Mouse (Mus musculus) liver, embryonic 14.5 days (tissue): ENCODE results near the gene 2610507B11Rik. TPM values are rescaled to one million over a fixed set of nuclear protein-coding genes. Genes with fewer than 3 reads are reported as not detected.

Source experiments
- ATAC-seq: fragments of 200-750 bp; cut with Nextera tagmentation; 2 replicates; pipeline ENCODE4 v1.8.0; 2017; ENCODE audit warnings: moderate number of reproducible peaks, mild to moderate bottlenecking, moderate library complexity; ENCODE audit not compliant: insufficient read depth
- DNase-seq, 3 experiments: peaks; one replicate each; pipeline ENCODE4 v3.0.0-alpha.2; 2012 to 2013; ENCODE audit warnings: low read depth in 3 of 3, low spot score in 3 of 3
- H3K27ac ChIP-seq: fragments of 300-500 bp; sonication (generic); 2 replicates; pipeline ENCODE4 v1.5.1; 2014; ENCODE audit warnings: moderate library complexity, mild to moderate bottlenecking, control low read depth, inconsistent platforms
- H3K27me3 ChIP-seq: fragments of 300-500 bp; sonication (generic); 2 replicates; pipeline ENCODE4 v1.6.1; 2014; ENCODE audit warnings: mild to moderate bottlenecking, low read length, moderate library complexity; ENCODE audit not compliant: control insufficient read depth, insufficient read depth
- H3K36me3 ChIP-seq: fragments of 300-500 bp; sonication (generic); replicated peaks from 2 replicates; pipeline ENCODE4 v1.6.1; 2014; ENCODE audit warnings: low read depth; ENCODE audit not compliant: control insufficient read depth, insufficient read depth
- H3K4me1 ChIP-seq, 2 experiments: fragments of 200-500 bp in 1 of 2; fragments of 300-500 bp in 1 of 2; sonication (generic) in 1 of 2; replicated peaks; 2 replicates each; pipeline ENCODE4 v1.6.1; 2012 to 2014; ENCODE audit warnings: antibody characterized with exemption in 1 of 2, inconsistent platforms in 1 of 2, low read length in 1 of 2; ENCODE audit not compliant: control insufficient read depth in 2 of 2, insufficient read depth in 2 of 2
- H3K4me2 ChIP-seq: fragments of 300-500 bp; sonication (generic); 2 replicates; pipeline ENCODE4 v1.6.1; 2014; ENCODE audit warnings: low read depth, mild to moderate bottlenecking, control low read depth, moderate library complexity
- H3K4me3 ChIP-seq, 2 experiments: fragments of 200-500 bp in 1 of 2; fragments of 300-500 bp in 1 of 2; sonication (generic) in 1 of 2; 2 replicates each; pipeline ENCODE4 v1.5.1; 2012 to 2014; ENCODE audit warnings: low read depth in 2 of 2, low read length in 2 of 2, mild to moderate bottlenecking in 2 of 2, control low read depth in 1 of 2, inconsistent platforms in 1 of 2, moderate library complexity in 1 of 2; ENCODE audit not compliant: insufficient read depth in 1 of 2
- H3K9ac ChIP-seq: fragments of 300-500 bp; sonication (generic); replicated peaks from 2 replicates; pipeline ENCODE4 v1.6.1; 2014; ENCODE audit warnings: mild to moderate bottlenecking, control low read depth, moderate library complexity
- H3K9me3 ChIP-seq: fragments of 300-500 bp; sonication (generic); 2 replicates; pipeline ENCODE4 v1.6.1; 2016; ENCODE audit warnings: low read length, mixed read lengths; ENCODE audit not compliant: control insufficient read depth
- CTCF ChIP-seq: IDR thresholded peaks from 2 replicates; pipeline ENCODE4 v1.5.1; 2016; ENCODE audit warnings: antibody characterized with exemption, low read depth, control low read depth
- EP300 ChIP-seq: IDR thresholded peaks from 2 replicates; pipeline ENCODE4 v1.6.1; 2016; ENCODE audit warnings: antibody characterized with exemption, low read depth
- WGBS: fragments of 180-500 bp; shearing (Covaris S2); extraction: QIAGEN DNeasy Blood & Tissue Kit; methylation state at CpG from one replicate; pipeline ENCODE4 v1.1.7; 2014; ENCODE audit not compliant: insufficient replicate concordance; 5-methylcytosine and 5-hydroxymethylcytosine counted together
- polyA plus RNA-seq, 2 experiments: library from polyadenylated mRNA; depleted of rRNA in 1 of 2; stranded (reverse) in 1 of 2; unstranded in 1 of 2; fragments of >200 nt; fragmentation: Nextera tagmentation in 1 of 2; extraction: Ambion mirVana in 1 of 2; gene quantifications; 2 replicates each; pipeline versions ENCODE4 v1.2.1 to v1.2.3; 2012 to 2014

The 2610507B11Rik gene
- polyA plus RNA-seq, 2 experiments: 20.5 to 26.5 TPM

DNA sequence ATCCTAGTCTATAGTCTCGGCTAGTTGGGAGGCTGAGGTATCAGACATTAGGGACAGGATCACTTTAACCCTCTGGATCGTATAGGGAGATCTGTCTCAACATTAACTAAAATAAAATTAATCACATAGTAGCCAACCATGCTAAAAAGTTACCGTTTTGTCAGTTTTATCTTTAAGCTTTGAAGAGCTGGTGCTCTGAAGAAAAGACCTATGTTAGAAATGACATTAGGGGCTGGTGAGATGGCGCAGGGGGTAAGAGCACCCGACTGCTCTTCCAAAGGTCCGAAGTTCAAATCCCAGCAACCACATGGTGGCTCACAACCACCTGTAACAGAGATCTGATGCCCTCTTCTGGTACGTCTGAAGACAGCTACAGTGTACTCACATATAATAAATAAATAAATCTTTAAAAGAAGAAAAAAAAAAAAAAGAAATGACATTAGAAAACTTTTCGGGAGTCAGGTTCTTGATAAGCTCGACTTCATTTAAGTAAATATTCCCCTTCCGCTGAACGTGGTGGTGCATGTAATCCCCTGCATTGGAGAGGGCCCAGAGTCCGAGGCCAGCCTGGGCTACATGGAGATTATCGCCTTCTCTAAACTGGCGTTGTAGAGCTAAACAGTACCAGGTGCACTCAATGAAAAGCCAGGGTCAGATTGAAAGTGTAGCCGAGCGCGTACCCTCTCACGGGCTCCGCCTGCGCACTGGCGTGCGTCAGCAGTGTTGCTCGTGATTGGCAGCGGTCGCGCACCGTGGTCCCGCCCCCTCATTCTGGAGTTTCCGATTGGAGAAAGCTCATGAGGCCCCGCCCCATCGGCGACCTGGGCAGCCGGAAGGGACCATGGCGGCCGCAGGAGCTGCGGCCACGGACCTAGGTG lies 66.3 kb downstream of the 2610507B11Rik start, which contains the start of gene Pigs:
Gene Pigs (plus strand): TSS at position 782 of the 878 bp plus-strand sequence.
- H3K4me2 ChIP-seq: peak within 1 kb of the TSS; percentile 89
- peak within 1 kb of the TSS; percentile 90 for H3K9ac ChIP-seq
- no peaks in the 10 kb centered on the region for H3K9me3 ChIP-seq
- no peak; the same call in 1 of the 2 replicates for TF ChIP-seq CTCF
- no peak for TF ChIP-seq EP300
- DNase-seq: peak; percentile 91 to 93 (median 93)
- H3K4me1 ChIP-seq: peaks cover 7 to 10% of the 10 kb centered on the region in 2 experiments
- peak within 1 kb of the TSS; percentile 91 to 97 for H3K4me3 ChIP-seq
- 10% methylated on average over 37 of the region's 37 CpGs for WGBS
- ATAC-seq: peak; percentile 95
- no peaks in the 10 kb centered on the region for H3K27me3 ChIP-seq
- peak within 1 kb of the TSS; percentile 29; the same call in 1 of the 2 replicates for H3K27ac ChIP-seq
- no peaks in the 10 kb centered on the region; the same call in 1 of the 2 replicates for H3K36me3 ChIP-seq

DNA sequence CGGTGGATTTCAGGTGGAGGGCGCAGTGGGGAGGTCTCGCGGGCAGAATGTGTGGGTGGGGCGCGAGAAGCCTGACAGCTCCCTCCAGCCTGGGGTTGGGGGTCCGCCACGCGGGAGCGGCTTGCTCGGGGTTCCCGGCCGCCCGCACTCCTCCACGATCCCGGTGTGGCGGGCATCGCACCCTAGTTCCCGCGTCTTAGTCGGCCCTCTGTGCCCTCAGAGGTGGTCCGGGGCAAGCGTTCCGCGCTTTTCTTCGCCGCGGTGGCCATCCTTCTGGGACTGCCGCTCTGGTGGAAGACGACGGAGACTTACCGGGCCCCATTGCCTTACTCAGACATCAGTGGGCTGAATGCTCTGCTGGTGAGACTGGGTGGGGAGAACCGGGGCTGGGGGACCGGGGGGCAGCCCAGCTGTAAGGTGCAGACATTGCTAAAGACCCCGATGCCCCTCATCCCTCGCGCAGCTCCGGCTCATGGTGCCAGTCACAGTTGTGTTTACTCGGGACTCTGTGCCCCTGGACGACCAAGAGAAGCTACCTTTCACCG lies 67.0 kb downstream of the 2610507B11Rik start:
- no peaks in the 10 kb centered on the region for H3K9me3 ChIP-seq
- DNase-seq: no peak
- no peaks in the 10 kb centered on the region for H3K27me3 ChIP-seq
- ATAC-seq: peak; percentile 69
- H3K27ac ChIP-seq: peak overlapping the region; percentile 29; the same call in 1 of the 2 replicates
- peak overlapping the region; percentile 90 for H3K9ac ChIP-seq
- no peaks in the 10 kb centered on the region; the same call in 1 of the 2 replicates for H3K36me3 ChIP-seq
- TF ChIP-seq CTCF (no peak), EP300 (no peak)
- H3K4me3 ChIP-seq: peak overlapping the region; percentile 76 to 97
- H3K4me1 ChIP-seq: peaks cover 4% of the 10 kb centered on the region in 2 experiments
- 1% methylated on average over 39 of the region's 41 CpGs for WGBS
- H3K4me2 ChIP-seq: peak overlapping the region; percentile 89

DNA sequence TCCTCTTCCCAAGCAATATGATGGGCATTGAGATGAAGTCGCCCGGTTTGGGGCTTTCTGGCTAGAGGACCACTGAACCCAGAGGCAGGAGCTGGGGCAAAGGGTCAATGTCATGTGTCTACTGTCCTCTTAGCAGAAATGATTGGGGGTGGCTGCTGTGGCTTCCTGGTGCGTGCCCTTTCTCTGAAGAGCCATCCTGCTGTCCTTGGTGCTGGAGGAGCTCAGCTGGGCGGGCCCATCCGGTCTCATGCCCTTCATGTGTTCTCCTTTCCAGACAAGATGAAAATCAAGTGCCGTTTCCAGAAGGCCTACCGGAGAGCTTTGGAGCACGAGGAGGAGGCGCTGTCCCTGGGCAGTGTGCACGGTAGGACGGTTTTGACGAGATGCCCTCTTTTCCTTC lies 71.1 kb downstream of the 2610507B11Rik start:
- no peak overlapping the region for H3K4me3 ChIP-seq
- H3K27ac ChIP-seq: no peak overlapping the region
- DNase-seq: no peak
- H3K27me3 ChIP-seq: no peaks in the 10 kb centered on the region
- H3K4me1 ChIP-seq: peaks cover 4% of the 10 kb centered on the region in 2 experiments
- TF ChIP-seq EP300: no peak
- TF ChIP-seq CTCF: no peak
- H3K9ac ChIP-seq: no peak overlapping the region
- ATAC-seq: no peak
- H3K36me3 ChIP-seq: peaks cover 3% of the 10 kb centered on the region; the same call in 1 of the 2 replicates
- no peak overlapping the region for H3K4me2 ChIP-seq
- 86% methylated on average over 12 of the region's 12 CpGs for WGBS
- H3K9me3 ChIP-seq: no peaks in the 10 kb centered on the region

DNA sequence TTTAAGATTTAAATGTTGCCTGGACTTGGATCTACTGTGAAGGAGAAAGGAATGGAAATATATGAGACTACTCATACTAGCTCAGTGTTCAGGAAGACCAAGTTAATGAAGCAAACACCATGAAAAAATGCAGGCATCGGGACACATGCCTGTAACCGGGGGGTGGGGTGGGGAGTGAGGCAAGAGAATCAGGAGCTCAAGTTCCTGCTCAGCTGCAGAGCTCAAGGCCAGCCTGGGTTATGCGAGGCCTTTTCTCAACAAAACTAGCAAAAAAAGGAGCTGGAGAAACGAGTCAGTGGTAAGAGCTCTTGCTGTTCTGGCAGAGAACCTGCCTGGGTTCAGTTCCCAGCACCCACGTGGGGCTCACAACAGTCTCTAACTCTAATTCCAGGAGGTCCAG lies 72.4 kb downstream of the 2610507B11Rik start:
- DNase-seq (no peak), ATAC-seq (no peak)
- no peaks in the 10 kb centered on the region for H3K9me3 ChIP-seq
- H3K4me1 ChIP-seq: peaks cover 2 to 3% of the 10 kb centered on the region in 2 experiments
- no peak overlapping the region for H3K4me2 ChIP-seq
- H3K4me3 ChIP-seq: no peak overlapping the region
- TF ChIP-seq CTCF (no peak), EP300 (no peak)
- WGBS: 80% methylated on average over 5 of the region's 5 CpGs
- no peak overlapping the region for H3K9ac ChIP-seq
- no peaks in the 10 kb centered on the region for H3K27me3 ChIP-seq
- H3K27ac ChIP-seq: no peak overlapping the region
- peaks cover 3% of the 10 kb centered on the region; the same call in 1 of the 2 replicates for H3K36me3 ChIP-seq

DNA sequence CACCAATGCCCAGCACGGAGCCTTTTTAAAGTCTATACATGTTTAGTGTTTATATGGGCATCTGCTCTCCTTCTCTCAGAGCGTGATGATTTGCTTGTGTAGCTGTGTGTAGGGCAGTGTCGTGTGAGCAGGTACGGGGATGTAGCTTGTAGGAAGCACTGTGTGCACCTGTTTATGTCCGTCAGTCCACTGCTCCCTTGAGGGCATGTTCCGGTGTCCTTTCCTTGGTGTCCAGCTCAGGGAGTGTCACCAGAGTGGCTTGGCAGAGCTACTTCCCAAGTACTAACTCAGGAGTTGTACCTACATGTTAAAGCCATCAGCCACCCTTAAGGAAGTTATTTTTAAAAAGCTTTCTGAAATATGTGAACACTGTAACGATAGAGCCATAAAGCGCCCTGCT lies 75.5 kb downstream of the 2610507B11Rik start:
- Histone ChIP-seq H3K36me3 (peaks cover 3% of the 10 kb centered on the region), H3K4me2 (no peak overlapping the region), H3K9ac (no peak overlapping the region), H3K4me1 (no peaks in the 10 kb centered on the region), H3K27me3 (no peaks in the 10 kb centered on the region), H3K4me3 (no peak overlapping the region), H3K9me3 (no peaks in the 10 kb centered on the region), H3K27ac (no peak overlapping the region)
- no peak for DNase-seq
- no peak for ATAC-seq
- WGBS: 81% methylated on average over 8 of the region's 8 CpGs
- TF ChIP-seq CTCF (no peak), EP300 (no peak)

Other genes starting within 250 kb of the 2610507B11Rik start
- 8.6 and 9.4 TPM in 2 replicates for gene Dhrs13, start 229.5 kb upstream of the 2610507B11Rik start, polyA plus RNA-seq (2012; rRNA removed)
- gene Dhrs13, start 229.5 kb upstream of the 2610507B11Rik start, polyA plus RNA-seq (2014; fragmentation: Nextera tagmentation; extraction: Ambion mirVana): 17.3 and 17.8 TPM in 2 replicates
- gene Flot2, start 223.8 kb upstream of the 2610507B11Rik start, polyA plus RNA-seq (2012; rRNA removed): 17.9 and 18.3 TPM in 2 replicates
- 16.7 and 20.4 TPM in 2 replicates for gene Flot2, start 223.8 kb upstream of the 2610507B11Rik start, polyA plus RNA-seq (2014; fragmentation: Nextera tagmentation; extraction: Ambion mirVana)
- gene Eral1, start 181.4 kb upstream of the 2610507B11Rik start, polyA plus RNA-seq (2012; rRNA removed): 9.8 and 10.2 TPM in 2 replicates
- 14.9 and 16.6 TPM in 2 replicates for gene Eral1, start 181.4 kb upstream of the 2610507B11Rik start, polyA plus RNA-seq (2014; fragmentation: Nextera tagmentation; extraction: Ambion mirVana)
- gene Fam222b, start 167.1 kb upstream of the 2610507B11Rik start, polyA plus RNA-seq (2012; rRNA removed): 2.5 and 3.1 TPM in 2 replicates
- gene Fam222b, start 167.1 kb upstream of the 2610507B11Rik start, polyA plus RNA-seq (2014; fragmentation: Nextera tagmentation; extraction: Ambion mirVana): 3.8 and 4.1 TPM in 2 replicates
- 35.1 and 39.9 TPM in 2 replicates for gene Traf4, start 96.2 kb upstream of the 2610507B11Rik start, polyA plus RNA-seq (2012; rRNA removed)
- 17.1 and 18.0 TPM in 2 replicates for gene Traf4, start 96.2 kb upstream of the 2610507B11Rik start, polyA plus RNA-seq (2014; fragmentation: Nextera tagmentation; extraction: Ambion mirVana)
- 9.8 and 10.6 TPM in 2 replicates for gene Nek8, start 85.1 kb upstream of the 2610507B11Rik start, polyA plus RNA-seq (2012; rRNA removed)
- 7.4 and 7.8 TPM in 2 replicates for gene Nek8, start 85.1 kb upstream of the 2610507B11Rik start, polyA plus RNA-seq (2014; fragmentation: Nextera tagmentation; extraction: Ambion mirVana)
- 47.4 and 69.6 TPM in 2 replicates for gene Tlcd1, start 85.0 kb upstream of the 2610507B11Rik start, polyA plus RNA-seq (2012; rRNA removed)
- gene Tlcd1, start 85.0 kb upstream of the 2610507B11Rik start, polyA plus RNA-seq (2014; fragmentation: Nextera tagmentation; extraction: Ambion mirVana): 44.9 and 50.5 TPM in 2 replicates
- gene Rpl23a, start 78.2 kb upstream of the 2610507B11Rik start, polyA plus RNA-seq (2012; rRNA removed): 628 and 1,347 TPM in 2 replicates
- gene Rpl23a, start 78.2 kb upstream of the 2610507B11Rik start, polyA plus RNA-seq (2014; fragmentation: Nextera tagmentation; extraction: Ambion mirVana): 1,087 and 1,100 TPM in 2 replicates
- 7.1 and 7.7 TPM in 2 replicates for gene Rab34, start 73.3 kb upstream of the 2610507B11Rik start, polyA plus RNA-seq (2012; rRNA removed)
- 11.3 and 12.4 TPM in 2 replicates for gene Rab34, start 73.3 kb upstream of the 2610507B11Rik start, polyA plus RNA-seq (2014; fragmentation: Nextera tagmentation; extraction: Ambion mirVana)
- gene Proca1, start 68.4 kb upstream of the 2610507B11Rik start, polyA plus RNA-seq (2012; rRNA removed): 0.08 and 0.16 TPM in 2 replicates
- gene Proca1, start 68.4 kb upstream of the 2610507B11Rik start, polyA plus RNA-seq (2014; fragmentation: Nextera tagmentation; extraction: Ambion mirVana): 0.23 TPM in 1 of 2 replicates, not detected in the other
- 31.6 and 34.3 TPM in 2 replicates for gene Sdf2, start 16.0 kb upstream of the 2610507B11Rik start, polyA plus RNA-seq (2012; rRNA removed)
- gene Sdf2, start 16.0 kb upstream of the 2610507B11Rik start, polyA plus RNA-seq (2014; fragmentation: Nextera tagmentation; extraction: Ambion mirVana): 30.7 and 30.8 TPM in 2 replicates
- gene Supt6, start 15.8 kb upstream of the 2610507B11Rik start, polyA plus RNA-seq (2012; rRNA removed): 7.4 and 8.4 TPM in 2 replicates
- 7.4 and 7.8 TPM in 2 replicates for gene Supt6, start 15.8 kb upstream of the 2610507B11Rik start, polyA plus RNA-seq (2014; fragmentation: Nextera tagmentation; extraction: Ambion mirVana)
- 0.17 and 0.25 TPM in 2 replicates for gene BC030499, start 29.1 kb downstream of the 2610507B11Rik start, polyA plus RNA-seq (2012; rRNA removed)
- 0.06 TPM in 1 of 2 replicates, not detected in the other for gene BC030499, start 29.1 kb downstream of the 2610507B11Rik start, polyA plus RNA-seq (2014; fragmentation: Nextera tagmentation; extraction: Ambion mirVana)
- gene Spag5, start 39.8 kb downstream of the 2610507B11Rik start, polyA plus RNA-seq (2012; rRNA removed): 27.8 and 39.7 TPM in 2 replicates
- gene Spag5, start 39.8 kb downstream of the 2610507B11Rik start, polyA plus RNA-seq (2014; fragmentation: Nextera tagmentation; extraction: Ambion mirVana): 27.6 and 31.5 TPM in 2 replicates
- 4.2 TPM in 2 replicates for gene Aldoc, start 61.2 kb downstream of the 2610507B11Rik start, polyA plus RNA-seq (2012; rRNA removed)
- 6.0 and 6.6 TPM in 2 replicates for gene Aldoc, start 61.2 kb downstream of the 2610507B11Rik start, polyA plus RNA-seq (2014; fragmentation: Nextera tagmentation; extraction: Ambion mirVana)
- gene Pigs, start 66.7 kb downstream of the 2610507B11Rik start, polyA plus RNA-seq (2012; rRNA removed): 19.6 and 22.0 TPM in 2 replicates
- gene Pigs, start 66.7 kb downstream of the 2610507B11Rik start, polyA plus RNA-seq (2014; fragmentation: Nextera tagmentation; extraction: Ambion mirVana): 23.5 and 26.1 TPM in 2 replicates
- gene Unc119, start 81.7 kb downstream of the 2610507B11Rik start, polyA plus RNA-seq (2012; rRNA removed): 33.5 and 40.3 TPM in 2 replicates
- gene Unc119, start 81.7 kb downstream of the 2610507B11Rik start, polyA plus RNA-seq (2014; fragmentation: Nextera tagmentation; extraction: Ambion mirVana): 20.9 and 25.2 TPM in 2 replicates
- gene Foxn1, start 124.8 kb downstream of the 2610507B11Rik start, polyA plus RNA-seq (2012; rRNA removed): not detected in 2 replicates
- gene Foxn1, start 124.8 kb downstream of the 2610507B11Rik start, polyA plus RNA-seq (2014; fragmentation: Nextera tagmentation; extraction: Ambion mirVana): not detected in 2 replicates
- 0.02 TPM in 2 replicates for gene Slc13a2, start 160.5 kb downstream of the 2610507B11Rik start, polyA plus RNA-seq (2012; rRNA removed)
- gene Slc13a2, start 160.5 kb downstream of the 2610507B11Rik start, polyA plus RNA-seq (2014; fragmentation: Nextera tagmentation; extraction: Ambion mirVana): not detected in 2 replicates
- gene Slc46a1, start 203.9 kb downstream of the 2610507B11Rik start, polyA plus RNA-seq (2012; rRNA removed): 3.7 and 4.9 TPM in 2 replicates
- gene Slc46a1, start 203.9 kb downstream of the 2610507B11Rik start, polyA plus RNA-seq (2014; fragmentation: Nextera tagmentation; extraction: Ambion mirVana): 5.0 and 5.8 TPM in 2 replicates
- gene Sarm1, start 236.0 kb downstream of the 2610507B11Rik start, polyA plus RNA-seq (2012; rRNA removed): 0.09 and 0.22 TPM in 2 replicates
- 0.14 and 0.15 TPM in 2 replicates for gene Sarm1, start 236.0 kb downstream of the 2610507B11Rik start, polyA plus RNA-seq (2014; fragmentation: Nextera tagmentation; extraction: Ambion mirVana)
- 350 and 403 TPM in 2 replicates for gene Vtn, start 237.3 kb downstream of the 2610507B11Rik start, polyA plus RNA-seq (2012; rRNA removed)
- gene Vtn, start 237.3 kb downstream of the 2610507B11Rik start, polyA plus RNA-seq (2014; fragmentation: Nextera tagmentation; extraction: Ambion mirVana): 353 and 424 TPM in 2 replicates
- 0.18 and 0.28 TPM in 2 replicates for gene Sebox, start 241.7 kb downstream of the 2610507B11Rik start, polyA plus RNA-seq (2012; rRNA removed)
- 0.35 and 0.39 TPM in 2 replicates for gene Sebox, start 241.7 kb downstream of the 2610507B11Rik start, polyA plus RNA-seq (2014; fragmentation: Nextera tagmentation; extraction: Ambion mirVana)